Mouse (Mus musculus): ENCODE data around the gene M1ap.

The M1ap gene

DNA sequence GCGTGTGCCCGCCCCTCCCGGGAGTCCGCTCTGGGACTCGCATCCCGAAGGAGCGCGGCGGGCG, 123.4 kb downstream of the M1ap start, which contains the start of gene Tlx2:
Gene Tlx2, minus strand, starts transcription at position 47 of the 64 bp plus-strand sequence.
- no peak for DNase-seq (ENCODE audit: low read depth, low spot score)

DNA sequence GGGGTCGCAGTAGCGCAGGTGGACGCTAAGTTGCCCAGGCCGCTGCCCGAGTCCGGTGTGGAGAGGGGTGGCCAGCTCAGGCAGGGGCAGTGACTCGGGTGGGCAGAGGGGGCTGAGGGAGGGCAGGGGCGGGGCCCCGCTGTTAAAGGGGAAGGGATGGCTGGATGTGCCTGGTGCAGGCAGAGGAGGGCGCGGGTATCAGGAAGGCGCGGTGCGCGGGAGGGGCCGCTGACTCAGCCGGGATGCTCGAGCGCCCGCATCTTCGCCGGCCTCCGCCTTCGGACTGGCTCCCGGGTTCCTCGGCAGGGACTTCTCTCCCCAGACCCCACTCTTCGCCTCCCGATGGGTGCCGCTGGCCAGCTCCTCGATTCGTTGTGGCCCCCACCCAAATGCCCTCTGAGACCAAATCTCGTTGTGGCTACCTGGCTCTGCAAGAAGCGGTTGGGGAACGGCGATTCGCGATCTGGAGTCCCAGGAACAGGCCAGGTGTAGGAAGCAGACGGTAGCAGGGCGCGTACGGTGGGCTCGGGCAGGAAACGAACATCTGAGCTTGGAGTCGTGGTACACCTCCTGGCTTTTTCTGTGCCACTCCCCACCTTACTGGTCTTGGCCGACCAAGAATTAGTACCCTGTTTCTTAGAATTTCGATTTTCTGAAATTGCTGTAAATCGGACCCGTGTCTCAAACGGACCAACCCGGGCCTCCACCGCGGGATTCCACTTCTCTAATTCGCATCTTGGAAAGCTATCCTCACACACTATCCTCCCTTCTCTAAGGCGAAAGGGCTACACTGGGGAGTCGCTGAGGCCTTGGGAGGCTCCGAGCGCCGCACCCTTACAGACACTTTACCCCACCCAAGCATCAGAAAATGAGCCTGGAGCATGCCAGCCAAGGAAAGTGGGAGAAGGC, 123.9 kb downstream of the M1ap start:
- peak; percentile 52 for DNase-seq (ENCODE audit: low read depth, low spot score)

DNA sequence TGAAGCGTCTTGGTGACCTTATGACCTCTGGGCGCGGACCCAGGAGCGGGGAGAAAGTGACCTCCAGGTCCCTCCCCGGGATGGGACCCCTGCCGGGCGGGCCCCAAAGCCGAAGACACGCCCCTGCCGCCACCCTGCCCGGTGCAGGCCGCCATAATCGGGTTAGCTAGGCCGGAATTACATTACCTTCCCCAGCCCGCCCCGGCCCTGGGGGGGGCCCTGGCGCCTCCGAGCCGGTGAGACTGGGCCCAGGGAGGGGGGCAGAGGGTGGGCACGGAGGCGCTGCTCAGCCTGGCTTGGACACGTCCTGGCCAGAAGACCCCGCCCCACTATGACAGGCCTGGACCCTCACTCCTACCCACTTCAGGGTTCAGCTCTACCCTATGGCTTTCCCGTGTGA, 124.5 kb downstream of the M1ap start:
- DNase-seq (ENCODE audit: low read depth, low spot score), result no peak

DNA sequence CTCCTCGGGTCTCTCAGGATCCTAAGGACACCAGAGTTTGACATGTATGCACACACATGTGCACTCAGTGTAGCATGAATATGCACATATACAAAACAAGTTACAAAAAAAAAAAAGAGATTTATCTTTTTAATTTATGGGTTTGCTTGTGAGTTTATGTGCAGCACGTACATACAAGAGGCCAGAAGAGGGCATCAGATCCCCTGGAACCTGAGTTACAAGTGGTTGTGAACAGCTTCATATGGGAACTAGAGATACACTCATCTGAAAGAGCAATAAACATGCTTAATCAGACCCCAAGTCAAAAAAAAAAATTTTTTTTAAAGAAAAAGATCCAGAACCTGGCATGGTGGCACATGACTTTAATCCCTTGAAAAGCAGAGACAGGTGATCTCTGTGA, 128.3 kb downstream of the M1ap start:
- DNase-seq (ENCODE audit: low read depth, low spot score), result peak; percentile 73

DNA sequence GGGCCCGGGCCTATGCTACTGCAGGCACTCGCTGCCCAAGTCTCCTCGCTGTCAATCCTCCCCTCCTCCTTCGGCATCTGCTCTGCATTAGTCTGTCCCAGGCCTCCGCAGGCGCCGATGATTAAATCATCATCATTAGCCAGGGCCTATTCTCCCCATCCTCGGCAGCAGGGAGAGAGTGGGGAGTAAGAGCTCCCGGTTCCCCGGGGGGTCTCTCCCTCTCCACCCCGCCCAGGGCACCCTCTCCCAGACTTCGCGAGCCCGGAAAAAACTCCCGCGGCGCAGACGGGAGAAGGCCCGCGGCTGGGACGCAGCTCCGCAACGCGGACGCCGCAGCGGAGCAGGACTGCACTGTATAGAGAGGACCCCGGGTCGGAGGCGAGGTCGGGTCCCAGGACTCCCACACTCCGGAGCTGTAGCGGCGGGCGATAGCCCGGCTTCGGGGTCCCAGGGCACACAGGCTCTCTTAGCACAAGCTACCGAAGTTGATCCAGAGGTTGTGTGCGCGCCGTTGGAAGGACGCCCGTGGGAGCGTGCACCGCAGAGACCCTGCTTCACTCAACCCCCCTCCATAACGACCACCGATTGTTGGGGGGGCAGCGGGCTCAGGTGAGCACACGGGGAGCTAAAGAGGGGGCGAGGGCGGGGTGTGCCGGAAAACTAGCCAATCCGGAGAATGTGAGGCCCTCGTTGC, 131.1 kb downstream of the M1ap start, which contains the start of gene Pcgf1:
Gene Pcgf1, plus strand, starts transcription at position 240 of the 694 bp plus-strand sequence.
- DNase-seq (ENCODE audit: low read depth, low spot score), result peak; percentile 41

DNA sequence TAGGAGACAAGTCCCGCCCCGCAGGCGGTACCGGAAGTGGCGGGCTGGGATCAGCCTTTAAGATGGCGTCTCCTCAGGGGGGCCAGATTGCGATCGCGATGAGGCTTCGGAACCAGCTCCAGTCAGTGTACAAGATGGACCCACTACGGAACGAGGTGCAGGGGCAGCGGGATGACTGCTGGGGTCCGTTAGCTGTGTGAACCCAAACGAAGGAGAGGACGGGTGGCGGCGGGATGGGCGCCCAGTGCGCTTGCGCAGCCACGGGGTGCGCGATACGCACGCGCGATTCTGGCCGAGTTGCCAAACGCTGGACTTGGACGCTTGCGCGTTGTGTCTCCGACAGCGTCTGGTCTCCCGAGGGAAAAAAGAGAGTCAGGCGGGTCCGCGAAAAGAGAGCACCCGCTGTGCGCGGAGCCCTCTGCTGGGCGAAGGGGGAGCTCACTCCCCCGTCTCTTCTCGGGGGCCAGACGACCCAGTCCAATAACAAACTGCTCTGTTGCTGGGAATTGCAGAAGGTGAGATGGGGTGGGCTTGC, 131.7 kb downstream of the M1ap start:
- DNase-seq (ENCODE audit: low read depth, low spot score), result peak; percentile 97
